Mouse (Mus musculus) lung, adult 2 months (tissue): ENCODE results near the gene Tex21. TPM values are rescaled to one million over a fixed set of nuclear protein-coding genes. Genes with fewer than 3 reads are reported as not detected.

Source experiments
- DNase-seq: peaks from one replicate; pipeline ENCODE4 v3.0.0; 2022
- H3K4me1 ChIP-seq: fragments of 200-500 bp; 2 replicates; pipeline ENCODE4 v1.6.1; 2011; ENCODE audit warnings: low read length; ENCODE audit not compliant: control insufficient read depth, insufficient read depth
- H3K4me3 ChIP-seq: fragments of 200-500 bp; replicated peaks from 2 replicates; pipeline ENCODE3; 2011; ENCODE audit warnings: low read depth, mild to moderate bottlenecking, control low read depth, low read length; ENCODE audit errors: extremely low read depth
- CTCF ChIP-seq: fragments of 200-500 bp; IDR thresholded peaks from 2 replicates; pipeline ENCODE4 v1.5.1; 2011; ENCODE audit warnings: mild to moderate bottlenecking, low read length, control low read depth; ENCODE audit not compliant: insufficient read depth
- POLR2A ChIP-seq: fragments of 200-500 bp; IDR thresholded peaks from 2 replicates; pipeline ENCODE4 v1.6.1; 2011; ENCODE audit warnings: low read depth, mild to moderate bottlenecking, control low read depth, low read length, borderline replicate concordance; ENCODE audit errors: extremely low read depth
- WGBS: fragments of 180-500 bp; shearing (Covaris S2); methylation state at CpG from one replicate; pipeline ENCODE4 v1.1.7; 2018; 5-methylcytosine and 5-hydroxymethylcytosine counted together
- polyA plus RNA-seq: library from polyadenylated mRNA; depleted of rRNA; stranded (reverse); fragments of >200 nt; gene quantifications from 2 replicates; pipeline ENCODE4 v1.2.3, GENCODE M21; 2012

The Tex21 gene
- polyA plus RNA-seq, 1 experiment = not detected

DNA sequence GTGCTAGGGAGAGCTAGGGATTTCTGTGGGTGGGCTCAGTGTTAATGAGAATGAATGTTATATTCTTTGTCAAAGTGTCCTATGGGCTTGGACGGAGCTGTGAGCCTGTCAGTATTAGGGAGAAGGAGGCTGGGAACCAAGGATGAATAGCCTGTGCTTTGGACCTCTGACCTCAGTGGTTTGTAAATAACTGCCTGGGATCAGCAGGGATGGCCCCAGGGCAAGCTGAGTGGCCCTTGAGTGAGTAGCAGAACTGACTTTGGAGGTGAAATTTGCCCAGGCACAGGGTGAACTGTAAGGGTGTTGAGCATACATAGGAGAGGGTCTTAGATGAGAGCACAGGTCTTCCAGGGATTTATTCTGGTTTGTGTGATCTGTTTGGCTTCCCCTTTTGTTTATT, 17.3 kb upstream of the Tex21 start:
- Histone ChIP-seq H3K4me1 (peaks cover 5% of the 10 kb centered on the region), H3K4me3 (no peak overlapping the region)
- no peak for DNase-seq
- 63% methylated on average over 1 of the region's 1 CpGs for WGBS
- TF ChIP-seq CTCF (no peak), POLR2A (no peak)

DNA sequence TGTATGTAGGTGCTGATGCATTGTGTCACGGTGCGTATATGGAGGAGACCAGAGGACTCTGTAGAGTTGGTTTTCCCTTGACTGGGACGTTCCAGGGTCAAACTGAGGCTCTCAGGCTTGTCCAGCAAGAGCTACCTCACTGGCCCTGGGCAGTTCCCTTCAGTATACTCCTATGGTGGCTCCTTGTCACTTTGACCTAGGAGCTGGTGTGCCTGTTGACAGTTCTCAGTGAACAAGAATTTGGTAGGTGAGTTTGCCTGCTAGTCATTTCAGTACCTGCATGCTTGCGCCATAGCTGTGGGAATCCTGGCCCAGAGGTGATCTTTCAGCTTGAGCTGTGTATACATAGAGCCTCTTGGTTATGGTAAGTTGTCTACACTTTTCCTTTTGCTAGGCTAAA, 16.4 kb upstream of the Tex21 start:
- WGBS = 93% methylated on average over 4 of the region's 4 CpGs
- no peak for TF ChIP-seq POLR2A
- no peak for TF ChIP-seq CTCF

DNA sequence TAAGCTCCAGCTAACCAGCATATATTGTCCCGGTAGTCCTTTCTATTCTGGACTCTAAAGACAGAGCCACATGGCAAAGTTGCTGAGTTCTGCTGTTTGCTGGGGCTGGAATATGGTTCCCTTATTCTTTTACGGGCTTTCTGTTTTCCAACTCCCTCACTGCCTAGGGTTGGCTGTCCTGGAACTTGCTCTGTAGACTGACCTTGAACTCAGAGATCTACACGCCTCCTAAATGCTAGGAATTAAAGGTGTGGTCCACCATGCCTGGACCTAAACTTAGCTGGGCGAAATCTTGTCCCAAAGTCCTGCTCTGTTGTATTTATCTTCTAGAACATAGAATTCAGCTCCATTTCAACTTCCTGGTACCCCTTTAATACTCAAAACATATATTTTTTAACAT, 15.0 kb upstream of the Tex21 start:
- no peak for DNase-seq
- peaks cover 2% of the 10 kb centered on the region; the same call in 1 of the 2 replicates for H3K4me1 ChIP-seq
- H3K4me3 ChIP-seq = no peak overlapping the region
- 85% methylated on average over 4 of the region's 4 CpGs for WGBS
- TF ChIP-seq POLR2A (no peak), CTCF (no peak)

More for the DNA sequence above, 16.4 kb upstream of the Tex21 start:
- Histone ChIP-seq H3K4me3 (no peak overlapping the region), H3K4me1 (peaks cover 5% of the 10 kb centered on the region)
- DNase-seq = no peak

DNA sequence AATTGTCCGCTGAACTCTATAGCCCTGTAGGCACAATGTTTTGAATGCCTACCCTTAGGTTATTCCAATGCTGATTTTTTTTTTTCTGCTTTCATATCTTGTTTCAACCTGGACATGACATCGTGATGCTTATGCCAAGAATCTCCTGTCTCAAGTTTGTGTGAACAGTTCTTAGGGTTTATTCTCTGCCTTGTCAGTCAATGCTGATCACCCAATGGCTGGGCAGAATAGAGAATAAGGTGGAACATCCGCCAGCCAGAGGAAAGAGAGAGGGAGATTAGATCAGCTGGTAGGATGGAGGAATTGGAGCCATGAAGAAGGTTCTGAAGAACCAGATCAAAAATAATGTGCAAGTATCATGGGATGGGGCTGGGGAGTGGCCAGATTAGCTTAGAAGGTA, 14.1 kb upstream of the Tex21 start:
- no peak overlapping the region for H3K4me3 ChIP-seq
- TF ChIP-seq CTCF (no peak), POLR2A (no peak)
- peaks cover 2% of the 10 kb centered on the region; the same call in 1 of the 2 replicates for H3K4me1 ChIP-seq
- no peak for DNase-seq
- WGBS = 85% methylated on average over 3 of the region's 3 CpGs

DNA sequence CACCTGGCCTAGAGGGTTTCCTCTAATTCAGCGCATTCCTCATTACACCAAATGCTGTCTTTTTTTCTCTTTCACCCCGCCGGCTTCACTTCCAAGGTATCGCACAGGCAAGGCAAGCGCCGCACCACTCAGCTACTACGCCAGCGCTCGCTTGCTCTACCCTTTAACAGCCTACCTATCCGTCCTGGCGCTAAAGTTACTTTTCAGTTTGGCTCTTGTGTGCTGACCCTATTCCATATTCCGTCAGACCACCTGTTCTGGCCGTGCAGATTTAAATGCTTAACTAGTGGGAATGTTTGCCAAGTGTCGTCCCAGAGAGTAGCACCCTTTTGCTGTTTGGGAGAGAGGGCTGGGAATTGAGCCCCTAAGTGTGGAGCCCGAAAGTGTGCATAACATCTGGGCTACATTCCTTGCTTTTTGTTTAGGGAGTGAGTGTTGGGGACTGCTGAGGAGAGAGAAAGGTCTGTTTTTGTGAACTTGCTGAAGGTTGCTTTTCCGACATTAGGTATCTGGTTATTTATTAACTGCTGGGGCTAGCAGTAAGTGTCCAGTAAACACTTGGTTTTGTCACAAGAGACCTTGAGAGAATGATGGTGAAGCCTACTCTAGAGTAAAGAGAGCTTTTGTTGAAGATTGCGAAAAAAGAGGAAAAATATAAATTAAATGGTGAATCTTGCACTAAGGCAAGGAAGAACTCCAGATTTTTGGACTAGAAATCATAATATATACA, 9.7 kb upstream of the Tex21 start:
- WGBS = 18% methylated on average over 17 of the region's 17 CpGs
- H3K4me3 ChIP-seq = peak overlapping the region; percentile 48
- no peaks in the 10 kb centered on the region; the same call in 1 of the 2 replicates for H3K4me1 ChIP-seq
- TF ChIP-seq CTCF = no peak
- no peak for TF ChIP-seq POLR2A
- DNase-seq = peak; percentile 40

DNA sequence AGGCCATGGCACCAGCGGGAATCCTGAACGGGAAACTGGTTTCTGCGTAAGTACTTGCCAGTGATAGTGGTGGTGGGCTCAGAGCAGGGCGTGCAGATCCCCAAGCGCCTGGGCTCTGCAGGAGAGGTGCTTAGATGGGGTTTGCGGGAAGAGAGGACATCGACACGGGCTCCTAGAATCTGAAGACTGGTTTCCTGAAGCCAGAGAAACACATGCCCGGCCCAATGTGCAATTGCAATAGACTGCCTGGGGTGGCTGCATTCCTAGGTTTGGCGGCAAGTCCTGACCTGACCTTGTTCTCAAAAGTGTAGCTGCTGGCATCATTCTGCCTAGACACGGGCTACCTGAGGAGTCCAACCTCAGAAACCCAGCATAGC, 8.9 kb upstream of the Tex21 start:
- TF ChIP-seq CTCF (no peak), POLR2A (no peak)
- no peaks in the 10 kb centered on the region; the same call in 1 of the 2 replicates for H3K4me1 ChIP-seq
- WGBS = under 1% methylated on average over 11 of the region's 11 CpGs
- H3K4me3 ChIP-seq = peak overlapping the region; percentile 84
- no peak for DNase-seq

DNA sequence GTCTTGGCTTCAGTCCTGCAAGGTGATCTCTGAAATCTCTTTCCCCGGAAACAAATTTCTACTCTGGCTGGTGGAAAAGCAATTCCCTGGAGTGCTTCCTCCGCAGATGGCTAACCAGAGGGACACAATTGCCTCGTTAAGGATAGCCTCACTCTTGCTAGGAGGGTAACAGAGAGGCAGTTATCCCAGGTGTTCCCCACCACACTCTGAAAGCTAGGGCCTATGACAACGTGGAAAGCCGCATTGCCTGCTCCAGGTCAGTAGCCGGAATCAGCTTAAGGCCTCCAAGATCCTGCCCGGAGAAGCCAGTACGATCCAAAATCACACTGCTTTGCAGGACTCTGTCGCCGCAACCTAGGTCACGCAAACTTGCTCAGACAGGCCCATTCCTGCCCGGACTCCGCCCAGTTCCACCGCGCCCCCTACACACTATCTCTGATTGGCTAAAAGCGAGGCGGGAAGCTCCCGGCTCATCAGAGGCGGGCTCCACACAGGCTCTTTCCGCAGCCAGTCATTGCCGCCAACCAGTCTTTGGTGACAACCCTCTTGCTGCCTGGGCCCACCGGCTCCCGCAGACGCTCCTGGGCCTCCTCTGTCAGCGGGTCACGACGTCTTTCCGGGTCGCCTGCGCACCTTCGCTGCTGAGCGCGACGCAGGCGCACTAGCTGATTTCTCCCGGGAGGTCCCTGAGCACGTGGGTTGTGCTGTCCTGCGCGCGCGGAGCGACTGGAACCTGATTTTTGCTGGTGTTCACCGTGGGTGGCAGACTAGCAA, 8.4 kb upstream of the Tex21 start, which contains the start of gene Mthfd1:
TSS of gene Mthfd1 (plus strand) at position 574 of the 774 bp plus-strand sequence.
- Histone ChIP-seq H3K4me1 (no peaks in the 10 kb centered on the region; the same call in 1 of the 2 replicates), H3K4me3 (peak within 1 kb of the TSS; percentile 84)
- WGBS = 2% methylated on average over 43 of the region's 43 CpGs
- TF ChIP-seq POLR2A (peak; percentile 70; the same call in 1 of the 2 replicates), CTCF (no peak)
- peak; percentile 87 for DNase-seq

DNA sequence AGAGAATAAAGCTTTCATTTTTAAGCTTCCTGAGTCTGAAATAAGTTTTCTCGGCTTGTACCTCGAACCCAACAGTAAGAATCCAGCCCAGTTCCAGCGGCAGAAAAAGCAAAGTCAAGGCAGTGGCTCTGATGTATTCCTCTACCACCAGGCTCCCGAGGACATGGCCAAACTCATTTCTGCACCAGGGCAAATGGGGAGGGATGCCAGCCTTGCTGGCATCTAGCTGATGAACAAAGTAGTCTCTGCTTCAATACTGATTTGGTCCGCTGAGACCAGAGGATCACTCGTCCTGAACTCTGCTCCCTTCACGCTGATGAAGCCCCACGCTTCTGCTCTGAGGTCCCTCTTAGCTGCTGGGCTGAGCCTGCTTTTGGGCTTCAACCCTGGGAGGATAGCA, 7.4 kb upstream of the Tex21 start:
- Histone ChIP-seq H3K4me3 (no peak overlapping the region), H3K4me1 (no peaks in the 10 kb centered on the region; the same call in 1 of the 2 replicates)
- no peak for TF ChIP-seq CTCF
- no peak for TF ChIP-seq POLR2A
- DNase-seq = no peak
- 79% methylated on average over 8 of the region's 8 CpGs for WGBS

DNA sequence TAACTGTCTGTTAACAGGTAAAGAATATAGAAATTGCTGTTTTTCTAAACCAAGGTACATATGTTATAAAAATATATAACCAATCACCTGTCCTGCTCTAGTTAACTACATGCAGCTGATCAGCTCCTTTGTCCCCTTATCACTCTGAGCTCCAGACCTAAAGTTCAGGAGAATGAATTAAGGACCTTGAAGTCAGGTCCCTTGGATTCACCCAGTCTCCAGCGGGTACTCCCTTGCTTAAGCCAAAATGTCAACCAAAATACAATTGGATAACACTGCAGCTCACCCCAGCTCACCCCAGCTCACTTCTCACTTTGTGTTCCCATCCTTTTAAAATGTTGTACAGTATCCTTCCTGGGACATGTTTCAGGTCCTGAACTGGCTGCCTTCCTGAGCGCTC, 7.0 kb upstream of the Tex21 start:
- Histone ChIP-seq H3K4me3 (no peak overlapping the region), H3K4me1 (no peaks in the 10 kb centered on the region; the same call in 1 of the 2 replicates)
- no peak for DNase-seq
- TF ChIP-seq POLR2A = no peak
- TF ChIP-seq CTCF = no peak
- WGBS = 85% methylated on average over 2 of the region's 2 CpGs

DNA sequence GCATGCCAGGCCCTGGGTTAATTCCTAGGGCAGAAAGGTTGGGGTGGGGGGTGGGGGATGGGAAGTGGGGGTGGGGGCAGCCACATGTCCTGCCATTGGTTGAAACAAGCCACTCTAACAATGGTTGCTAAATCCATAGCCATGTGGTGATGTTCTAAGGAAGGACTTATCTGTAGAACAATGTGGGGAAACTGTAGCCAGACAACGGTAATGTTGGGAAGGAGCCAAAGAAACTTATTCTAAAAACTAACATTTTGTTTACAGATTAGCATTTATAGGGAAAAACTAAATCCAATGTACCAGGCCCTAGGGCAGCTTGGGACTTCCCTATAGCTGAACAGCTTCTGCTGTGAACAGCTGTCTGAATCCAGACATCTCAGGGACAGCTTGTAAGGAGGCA, 6.5 kb upstream of the Tex21 start:
- no peak overlapping the region for H3K4me3 ChIP-seq
- DNase-seq = no peak
- TF ChIP-seq POLR2A (no peak), CTCF (no peak)
- WGBS = 36% methylated on average over 1 of the region's 1 CpGs
- no peaks in the 10 kb centered on the region; the same call in 1 of the 2 replicates for H3K4me1 ChIP-seq
